Mouse (Mus musculus): ENCODE data around the gene Ptch2.
A peak's percentile ranks its signal among the peaks of the same experiment; 100 is the strongest.

Ptch2 gene

GRCm38 (mm10) chr4:117095551-117096452 lies at the start of gene Ptch2:
Gene Ptch2 (plus strand): TSS chr4:117096075.
- DNase-seq, result peak; percentile 38

DNA sequence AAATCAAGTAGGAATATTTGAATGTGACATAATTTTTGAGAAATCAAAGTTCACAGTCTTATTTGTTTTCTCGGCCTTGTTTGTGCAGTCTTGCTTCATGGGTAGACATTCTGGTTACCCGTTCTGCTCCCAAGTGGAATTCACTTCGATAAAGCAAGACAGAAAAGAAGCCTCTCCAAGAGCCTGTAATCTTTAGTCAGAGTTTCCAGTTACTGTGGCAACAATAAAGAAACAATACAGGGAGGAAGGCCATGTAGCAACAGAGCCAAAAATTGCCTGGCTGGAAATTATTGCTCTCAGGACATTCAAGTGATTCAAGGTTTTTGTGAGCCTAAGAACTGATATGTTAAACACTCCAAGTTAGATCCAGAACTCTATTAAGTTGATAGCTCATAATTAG lies 47.0 kb upstream of the Ptch2 start:
- no peak for DNase-seq

- no peak for DNase-seq
Measured at GRCm38 (mm10) chr4:117049485-117049884, 46.4 kb upstream of the Ptch2 start.

DNA sequence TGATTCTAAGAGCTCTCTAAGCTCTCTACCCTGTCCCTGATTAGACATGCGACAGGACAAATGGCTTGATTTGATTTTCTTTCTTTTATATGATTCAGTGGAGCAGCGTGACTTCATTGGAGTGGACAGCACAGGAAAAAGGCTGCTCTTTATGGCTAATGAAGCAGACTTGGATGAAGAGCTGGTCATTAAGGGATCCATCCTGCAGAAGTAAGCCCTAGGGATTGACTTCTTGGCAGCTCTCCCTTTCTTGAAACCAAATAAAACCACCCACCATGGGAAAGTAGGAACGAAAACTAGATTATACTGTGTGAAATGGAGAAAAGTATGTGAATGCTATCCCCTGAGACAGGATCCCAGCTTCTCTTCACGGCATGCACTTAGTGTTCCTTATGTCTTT lies 43.2 kb upstream of the Ptch2 start:
- DNase-seq, result no peak

DNA sequence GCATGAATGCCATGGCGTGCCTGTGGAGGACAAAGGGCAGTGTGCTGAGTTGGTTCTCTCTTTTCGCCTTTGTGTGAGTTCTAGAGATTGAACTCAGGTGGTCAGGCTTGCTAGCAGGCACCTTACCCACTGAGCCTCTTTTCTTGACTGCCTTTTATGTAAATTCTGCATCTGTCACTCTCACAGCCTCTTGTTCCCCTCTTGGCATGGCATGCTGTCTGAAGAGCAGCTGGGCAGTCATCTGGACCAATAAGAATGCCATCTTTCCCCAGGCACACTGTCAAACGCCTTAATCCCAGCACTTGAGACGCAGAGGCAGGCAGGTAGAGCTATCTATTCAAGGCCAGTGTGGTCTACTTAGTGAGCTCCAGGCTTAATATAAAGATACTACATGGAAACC lies 41.9 kb upstream of the Ptch2 start:
- no peak for DNase-seq

GRCm38 (mm10) chr4:117056102-117056501 lies 39.8 kb upstream of the Ptch2 start:
- DNase-seq, result no peak

DNA sequence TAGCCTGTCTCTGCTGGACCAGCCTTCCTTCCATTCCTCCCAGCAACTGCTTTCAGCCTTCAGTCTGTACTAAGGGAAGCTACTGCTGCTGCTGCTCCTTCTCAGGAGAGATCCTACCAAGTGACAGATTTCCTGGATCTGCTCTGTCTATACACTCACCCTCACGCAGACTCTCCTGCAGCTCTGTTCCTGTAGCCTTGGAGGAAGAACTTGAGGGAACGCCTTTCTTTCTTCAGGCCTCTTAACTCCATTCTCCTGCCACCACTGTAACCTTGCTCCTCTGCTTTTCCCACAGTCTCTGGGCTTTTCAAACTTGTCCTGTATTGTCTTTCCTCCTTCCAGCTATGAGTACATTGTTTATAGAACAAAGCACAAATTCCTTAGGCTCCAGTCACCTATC lies 39.4 kb upstream of the Ptch2 start:
- no peak for DNase-seq

GRCm38 (mm10) chr4:117058512-117058911 lies 37.4 kb upstream of the Ptch2 start:
- no peak for DNase-seq

DNA sequence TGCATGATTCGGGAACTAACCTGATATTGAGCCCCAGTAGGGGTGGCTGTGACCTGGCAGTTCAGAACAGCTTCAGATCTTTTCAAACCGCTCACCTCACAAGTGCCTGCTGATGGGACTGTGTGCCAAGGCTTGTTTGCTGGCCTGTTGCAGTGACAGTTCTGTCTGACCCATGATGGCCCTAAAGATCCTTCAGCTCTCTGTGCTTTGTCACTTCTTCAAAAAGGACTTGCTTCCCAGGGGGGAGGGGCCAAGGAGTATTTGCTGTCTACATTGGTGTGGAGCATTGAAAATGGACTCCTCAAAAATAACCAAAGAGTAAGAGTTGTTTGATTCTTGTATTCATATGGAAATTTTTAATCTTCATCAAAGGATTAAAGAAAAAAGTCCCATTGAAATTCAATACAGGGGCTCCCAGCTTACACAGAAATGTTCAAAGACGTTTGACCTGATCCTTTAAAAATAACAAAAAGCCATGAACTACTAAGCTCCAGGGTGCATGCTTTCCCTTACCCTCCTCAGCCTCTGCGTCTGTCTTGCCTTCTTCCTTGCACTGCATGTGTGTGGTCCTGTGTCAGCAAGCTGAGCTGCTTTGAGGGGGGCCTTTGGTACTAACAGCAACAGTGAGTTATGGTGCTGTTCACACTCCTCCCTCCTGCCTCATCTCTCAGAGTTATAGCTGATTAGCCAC lies 33.0 kb upstream of the Ptch2 start:
- no peak for DNase-seq

DNA sequence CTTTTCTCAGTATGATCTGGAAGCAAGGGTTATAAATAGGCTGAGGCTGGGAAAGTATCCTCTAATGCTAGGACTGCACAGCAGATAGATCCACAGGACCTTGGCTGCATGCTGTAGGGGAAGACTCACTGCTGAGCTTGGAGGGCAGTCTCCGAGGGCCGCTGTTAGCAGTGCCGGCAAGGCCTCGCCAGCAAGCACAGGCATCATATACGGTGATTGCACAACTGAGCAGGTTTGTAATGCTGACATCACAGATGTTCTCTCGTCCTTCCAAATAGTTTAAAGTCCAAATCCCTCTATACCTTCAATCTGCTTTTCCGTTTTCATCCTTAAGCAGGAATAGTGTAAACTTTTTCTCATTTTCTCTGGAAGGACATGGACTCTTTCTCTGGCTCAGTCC lies 27.8 kb upstream of the Ptch2 start:
- DNase-seq, result no peak

- DNase-seq, result no peak
Measured at GRCm38 (mm10) chr4:117069647-117070046, 26.2 kb upstream of the Ptch2 start.

DNA sequence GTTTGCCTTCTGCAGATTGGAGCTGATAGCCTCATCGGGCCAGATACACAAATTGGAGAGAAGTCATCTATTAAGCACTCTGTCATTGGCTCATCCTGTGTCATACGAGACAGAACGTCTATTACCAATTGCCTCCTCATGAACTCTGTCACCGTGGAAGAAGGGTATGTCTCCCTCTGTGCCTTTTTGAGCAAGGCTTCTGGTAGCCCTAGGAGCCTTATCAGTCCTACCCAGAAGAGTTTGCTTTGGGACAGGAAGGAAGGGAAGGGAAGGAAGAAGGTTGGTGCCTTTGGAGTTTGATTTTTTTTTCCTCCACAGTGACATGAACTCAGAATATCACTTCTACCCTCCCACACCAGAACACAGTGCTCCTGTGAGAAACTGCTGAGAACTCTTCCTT lies 25.3 kb upstream of the Ptch2 start:
- DNase-seq, result no peak

- no peak for DNase-seq
Measured at GRCm38 (mm10) chr4:117071183-117071582, 24.7 kb upstream of the Ptch2 start.

- no peak for DNase-seq
Measured at GRCm38 (mm10) chr4:117087948-117088640, 7.8 kb upstream of the Ptch2 start.

DNA sequence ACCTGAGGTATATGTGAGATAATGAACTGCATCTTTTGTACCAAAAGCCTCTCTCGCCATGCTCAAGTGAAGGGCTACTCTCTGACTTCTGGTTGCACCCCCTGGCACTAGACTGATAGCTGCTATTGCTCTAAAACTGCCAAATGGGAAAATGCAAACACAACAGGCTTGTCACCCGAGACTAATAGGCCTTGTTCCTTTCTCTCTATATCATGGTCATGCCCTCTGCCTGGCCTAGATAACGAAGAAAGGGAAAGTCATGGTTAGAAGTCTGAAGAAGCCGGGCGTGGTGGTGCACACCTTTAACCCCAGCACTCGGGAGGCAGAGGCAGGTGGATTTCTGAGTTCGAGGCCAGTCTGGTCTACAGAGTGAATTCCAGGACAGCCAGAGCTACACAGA lies 5.3 kb upstream of the Ptch2 start:
- no peak for DNase-seq

DNA sequence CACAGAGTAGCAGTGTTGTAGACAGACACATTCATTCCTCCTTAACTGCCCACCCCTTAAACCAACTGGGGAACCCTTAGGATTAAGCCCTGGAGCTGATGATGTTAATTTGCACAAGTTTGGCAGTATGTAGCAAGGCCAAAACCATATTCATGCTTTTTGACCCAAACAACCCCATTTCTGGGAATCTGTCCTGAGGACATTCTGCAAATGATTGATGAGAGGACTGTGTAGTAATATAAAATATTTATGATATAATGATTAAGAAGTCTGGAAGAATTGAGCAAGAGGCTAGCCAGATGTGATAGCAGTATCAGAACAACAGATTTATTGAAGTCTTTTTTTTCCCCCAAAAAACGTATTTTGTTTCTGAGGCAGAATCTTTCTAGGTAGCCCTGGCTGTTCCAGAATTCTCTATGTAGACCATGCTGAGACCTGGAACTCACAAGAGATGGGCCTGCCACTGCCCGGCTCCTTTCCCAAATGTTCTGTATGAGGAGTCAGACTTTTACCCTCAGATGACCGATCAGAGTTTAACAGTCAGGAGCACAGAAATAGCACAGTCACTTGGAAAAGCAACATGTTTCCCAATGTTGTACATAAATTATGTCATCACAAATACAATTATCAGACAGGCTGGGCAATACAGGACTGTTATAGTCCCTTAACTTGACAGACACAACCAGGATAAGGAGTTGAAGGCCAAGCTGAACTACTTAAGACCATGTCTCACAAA lies 1.1 kb upstream of the Ptch2 start:
- no peak for DNase-seq

GRCm38 (mm10) chr4:117096666-117097065 lies 791 bp downstream of the Ptch2 start:
- no peak for DNase-seq

DNA sequence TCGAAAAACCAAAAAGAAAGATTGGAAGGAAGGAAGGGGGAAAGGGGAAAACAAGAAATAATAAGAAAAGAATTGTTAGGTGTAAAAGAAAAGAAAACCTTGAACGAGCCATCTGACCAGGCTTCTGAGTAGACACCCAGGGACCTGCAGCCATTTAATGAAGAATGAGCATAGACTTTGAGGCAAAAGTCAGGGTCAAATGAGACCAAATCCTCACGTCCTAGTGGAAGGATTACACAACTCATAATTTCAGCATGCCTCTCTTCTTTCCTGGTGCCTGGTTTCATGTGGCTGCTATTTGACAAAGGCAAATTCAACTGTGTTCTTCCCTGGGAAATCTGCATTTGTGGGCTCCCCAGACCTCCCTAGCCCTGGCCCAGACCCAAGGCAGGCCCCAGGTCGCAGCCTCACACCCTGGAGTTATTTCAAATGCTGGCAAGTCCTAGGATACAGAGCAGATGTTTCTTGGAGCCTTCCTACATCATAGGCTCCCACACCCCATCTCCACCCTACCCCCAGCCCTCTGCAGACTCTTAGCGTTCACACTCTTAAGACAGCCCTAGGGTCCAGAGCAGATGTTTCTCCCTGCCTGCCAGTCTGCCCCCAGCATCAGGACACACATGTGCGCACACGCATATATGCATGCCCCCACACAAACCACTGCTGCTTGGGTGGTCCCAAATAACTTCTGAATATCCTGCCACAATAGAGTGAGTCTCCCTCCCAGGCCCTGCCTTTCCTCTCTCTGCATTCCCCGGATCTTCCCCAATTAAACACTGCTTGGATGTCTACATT lies 2.3 kb downstream of the Ptch2 start:
- no peak for DNase-seq

GRCm38 (mm10) chr4:117098764-117099036 lies 2.8 kb downstream of the Ptch2 start:
- DNase-seq, result no peak

DNA sequence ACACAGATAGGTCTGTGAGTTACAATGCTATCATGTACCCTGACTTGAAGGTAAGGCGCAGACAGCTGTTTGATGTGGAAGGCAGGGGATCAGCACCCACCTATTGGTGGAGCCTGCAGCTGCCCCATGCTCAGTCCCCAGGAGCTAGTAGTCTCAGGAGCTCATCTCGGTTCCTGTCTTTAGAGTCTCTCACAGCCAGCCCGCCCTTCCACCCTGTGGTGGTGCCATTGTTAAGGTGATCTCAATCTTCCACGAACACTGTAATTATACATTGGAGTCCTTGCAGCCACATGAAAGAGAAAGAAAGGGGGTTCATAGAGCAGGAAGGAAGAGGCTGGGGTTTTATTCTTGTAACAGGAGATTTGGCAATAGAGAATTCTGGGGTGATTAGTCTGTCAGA lies 4.2 kb downstream of the Ptch2 start:
- DNase-seq, result no peak

GRCm38 (mm10) chr4:117101218-117101617 lies 5.3 kb downstream of the Ptch2 start:
- no peak for DNase-seq

DNA sequence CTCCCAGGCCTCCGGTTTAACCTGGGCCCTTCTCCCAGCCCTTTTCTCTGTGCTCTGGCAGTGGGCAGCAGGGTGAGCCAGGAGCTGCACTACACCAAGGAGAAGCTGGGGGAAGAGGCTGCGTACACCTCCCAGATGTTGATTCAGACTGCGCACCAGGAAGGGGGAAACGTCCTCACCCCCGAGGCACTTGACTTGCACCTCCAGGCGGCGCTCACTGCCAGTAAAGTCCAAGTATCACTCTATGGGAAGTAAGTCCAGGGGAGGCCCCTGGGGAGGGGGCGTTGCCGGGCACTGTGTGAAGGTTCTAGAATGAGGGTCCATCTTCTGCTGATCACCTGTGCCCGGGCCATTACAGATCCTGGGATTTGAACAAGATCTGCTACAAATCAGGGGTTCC lies 8.8 kb downstream of the Ptch2 start:
- no peak for DNase-seq
